Mouse (Mus musculus) hindbrain, embryonic 11.5 days (tissue): ENCODE measurements around the gene Kcnb1. TPM values are rescaled to one million over a fixed set of nuclear protein-coding genes. Genes with fewer than 3 reads are reported as not detected.

Experiments
- ATAC-seq: fragments of 200-750 bp; cut with Nextera tagmentation; 2 replicates; pipeline ENCODE4 v1.8.0; 2017; ENCODE audit warnings: mild to moderate bottlenecking, moderate TSS enrichment, moderate library complexity; ENCODE audit not compliant: low FRiP score
- DNase-seq: peaks from one replicate; pipeline ENCODE4 v3.0.0-alpha.2; 2015; ENCODE audit warnings: low spot score
- H3K27ac ChIP-seq: fragments of 300-500 bp; sonication (generic); 2 replicates; pipeline ENCODE4 v1.5.1; 2014; ENCODE audit warnings: mild to moderate bottlenecking, low read depth, low read length
- H3K27me3 ChIP-seq: fragments of 300-500 bp; sonication (generic); 2 replicates; pipeline ENCODE4 v1.6.1; 2014; ENCODE audit warnings: mild to moderate bottlenecking, low read length, moderate library complexity, mixed read lengths; ENCODE audit not compliant: control insufficient read depth, insufficient read depth
- H3K36me3 ChIP-seq: fragments of 300-500 bp; sonication (generic); 2 replicates; pipeline ENCODE4 v1.6.1; 2014; ENCODE audit warnings: mild to moderate bottlenecking, low read length, moderate library complexity, mixed read lengths; ENCODE audit not compliant: control insufficient read depth, insufficient read depth
- H3K4me1 ChIP-seq: fragments of 300-500 bp; sonication (generic); replicated peaks from 2 replicates; pipeline ENCODE4 v1.6.1; 2014; ENCODE audit warnings: low read length, mixed read lengths; ENCODE audit not compliant: control insufficient read depth, insufficient read depth
- H3K4me2 ChIP-seq: fragments of 300-500 bp; sonication (generic); replicated peaks from 2 replicates; pipeline ENCODE4 v1.6.1; 2014; ENCODE audit warnings: mild to moderate bottlenecking, low read depth, low read length
- H3K4me3 ChIP-seq: fragments of 300-500 bp; sonication (generic); 2 replicates; pipeline ENCODE4 v1.5.1; 2014; ENCODE audit warnings: low read depth, low read length
- H3K9ac ChIP-seq: fragments of 300-500 bp; sonication (generic); 2 replicates; pipeline ENCODE4 v1.6.1; 2014; ENCODE audit warnings: low read depth, low read length
- H3K9me3 ChIP-seq: fragments of 300-500 bp; sonication (generic); 2 replicates; pipeline ENCODE4 v1.6.1; 2016; ENCODE audit warnings: low read length; ENCODE audit not compliant: control insufficient read depth
- WGBS: fragments of 180-500 bp; shearing (Covaris S2); extraction: QIAGEN DNeasy Blood & Tissue Kit; methylation state at CpG from one replicate; pipeline ENCODE4 v1.1.7; 2014; 5-methylcytosine and 5-hydroxymethylcytosine counted together
- polyA plus RNA-seq: library from polyadenylated mRNA; unstranded; fragments of >200 nt; fragmentation: Nextera tagmentation; extraction: Ambion mirVana; gene quantifications from 2 replicates; pipeline ENCODE4 v1.2.1, GENCODE M21; 2014

Kcnb1 gene
- polyA plus RNA-seq, 1 experiment from 2014 or later = 0.69 TPM

GRCm38 (mm10) chr2:167056210-167056941 lies 133.6 kb downstream of the Kcnb1 start:
- DNase-seq = no peak
- no peak for ATAC-seq

GRCm38 (mm10) chr2:167055386-167055785 lies 134.6 kb downstream of the Kcnb1 start:
- no peaks in the 10 kb centered on the region for H3K9me3 ChIP-seq
- no peak overlapping the region for H3K9ac ChIP-seq
- DNase-seq = no peak
- no peak overlapping the region for H3K4me2 ChIP-seq
- H3K27me3 ChIP-seq = no peaks in the 10 kb centered on the region
- no peaks in the 10 kb centered on the region for H3K4me1 ChIP-seq
- no peak overlapping the region for H3K4me3 ChIP-seq
- peaks cover 8% of the 10 kb centered on the region; the same call in 1 of the 2 replicates for H3K36me3 ChIP-seq
- no peak overlapping the region for H3K27ac ChIP-seq
- 93% methylated on average over 15 of the region's 15 CpGs for WGBS
- no peak for ATAC-seq

More at GRCm38 (mm10) chr2:167056210-167056941, 133.6 kb downstream of the Kcnb1 start:
- WGBS = 96% methylated on average over 15 of the region's 15 CpGs
- Histone ChIP-seq H3K27me3 (no peaks in the 10 kb centered on the region), H3K4me1 (peaks cover 1% of the 10 kb centered on the region; the same call in 1 of the 2 replicates), H3K36me3 (peaks cover 8% of the 10 kb centered on the region; the same call in 1 of the 2 replicates), H3K27ac (no peak overlapping the region), H3K9ac (no peak overlapping the region), H3K4me2 (no peak overlapping the region), H3K9me3 (no peaks in the 10 kb centered on the region), H3K4me3 (no peak overlapping the region)

- WGBS = 73% methylated on average over 9 of the region's 9 CpGs
- ATAC-seq (no peak), DNase-seq (no peak)
- Histone ChIP-seq H3K27me3 (no peaks in the 10 kb centered on the region), H3K9ac (no peak overlapping the region), H3K36me3 (peaks cover 15% of the 10 kb centered on the region), H3K4me3 (no peak overlapping the region), H3K9me3 (no peaks in the 10 kb centered on the region), H3K4me2 (no peak overlapping the region), H3K27ac (no peak overlapping the region), H3K4me1 (no peaks in the 10 kb centered on the region)
These were observed 136.7 kb downstream of the Kcnb1 start for GRCm38 (mm10) chr2:167053127-167053844.

- no peak overlapping the region for H3K4me2 ChIP-seq
- no peak overlapping the region for H3K4me3 ChIP-seq
- H3K4me1 ChIP-seq = no peaks in the 10 kb centered on the region
- no peaks in the 10 kb centered on the region for H3K27me3 ChIP-seq
- peaks cover 15% of the 10 kb centered on the region; the same call in 1 of the 2 replicates for H3K36me3 ChIP-seq
- WGBS = 89% methylated on average over 8 of the region's 8 CpGs
- no peaks in the 10 kb centered on the region for H3K9me3 ChIP-seq
- no peak overlapping the region for H3K9ac ChIP-seq
- ATAC-seq (no peak), DNase-seq (no peak)
- no peak overlapping the region for H3K27ac ChIP-seq
These were observed 141.1 kb downstream of the Kcnb1 start for GRCm38 (mm10) chr2:167048698-167049358.

GRCm38 (mm10) chr2:167048223-167048622 lies 141.7 kb downstream of the Kcnb1 start:
- DNase-seq = no peak
- Histone ChIP-seq H3K4me2 (no peak overlapping the region), H3K27ac (no peak overlapping the region), H3K4me1 (no peaks in the 10 kb centered on the region), H3K36me3 (peaks cover 15% of the 10 kb centered on the region; the same call in 1 of the 2 replicates), H3K27me3 (no peaks in the 10 kb centered on the region), H3K9ac (no peak overlapping the region), H3K4me3 (no peak overlapping the region), H3K9me3 (no peaks in the 10 kb centered on the region)
- WGBS = 96% methylated on average over 10 of the region's 10 CpGs
- ATAC-seq = no peak

Other genes with a start within 250 kb of the Kcnb1 start
- gene Stau1, start 193.9 kb downstream of the Kcnb1 start, polyA plus RNA-seq = 93.0 and 101 TPM in 2 replicates
- gene Ddx27, start 175.0 kb downstream of the Kcnb1 start, polyA plus RNA-seq = 37.9 and 40.4 TPM in 2 replicates
- 4.9 and 6.5 TPM in 2 replicates for gene Znfx1, start 127.1 kb downstream of the Kcnb1 start, polyA plus RNA-seq
- 7.4 and 10.5 TPM in 2 replicates for gene Ptgis, start 50.4 kb upstream of the Kcnb1 start, polyA plus RNA-seq
- gene B4galt5, start 159.0 kb upstream of the Kcnb1 start, polyA plus RNA-seq = 15.3 and 19.2 TPM in 2 replicates
- 15.7 and 21.8 TPM in 2 replicates for gene Slc9a8, start 231.6 kb upstream of the Kcnb1 start, polyA plus RNA-seq